Mouse (Mus musculus): ENCODE data around the gene Ubl7. TPM values are rescaled to one million over a fixed set of nuclear protein-coding genes. Genes with fewer than 3 reads are reported as not detected.

The Ubl7 gene
- polyA plus RNA-seq, 1 experiment: 88.3 TPM

GRCm38 (mm10) chr9:57969736-57970495 is 59.1 kb downstream of the Ubl7 start:
- 42% methylated on average over 11 of the region's 11 CpGs for WGBS
- Histone ChIP-seq H3K36me3 (ENCODE audit: control insufficient read depth, insufficient read depth, low read length) (no peaks in the 10 kb centered on the region), H3K27me3 (ENCODE audit: control insufficient read depth, insufficient read depth, low read length) (no peaks in the 10 kb centered on the region), H3K27ac (ENCODE audit: insufficient read depth, low read length) (0 out of 2 replicates have a peak overlapping the region, but pooled peaks have one; percentile 1), H3K4me3 (ENCODE audit: extremely low read depth, insufficient read depth, insufficient read length) (no peak overlapping the region), H3K4me1 (ENCODE audit: control insufficient read depth, insufficient read depth, insufficient read length) (peaks cover 68% of the 10 kb centered on the region)
- TF ChIP-seq CTCF (IDR thresholded peaks at IDR 0.05; ENCODE audit: extremely low read depth, insufficient read depth, insufficient read length, insufficient replicate concordance) (no peak), POLR2A (IDR thresholded peaks at IDR 0.05; ENCODE audit: low read depth, low read length) (no peak)
- no peak for DNase-seq (ENCODE audit: low read depth in 1 of 2, low spot score in 2 of 2)

GRCm38 (mm10) chr9:57971413-57971812 is 60.6 kb downstream of the Ubl7 start:
- Histone ChIP-seq H3K27me3 (ENCODE audit: control insufficient read depth, insufficient read depth, low read length) (no peaks in the 10 kb centered on the region), H3K4me3 (ENCODE audit: extremely low read depth, insufficient read depth, insufficient read length) (no peak overlapping the region), H3K27ac (ENCODE audit: insufficient read depth, low read length) (no peak overlapping the region), H3K36me3 (ENCODE audit: control insufficient read depth, insufficient read depth, low read length) (no peaks in the 10 kb centered on the region), H3K4me1 (ENCODE audit: control insufficient read depth, insufficient read depth, insufficient read length) (peaks cover 65% of the 10 kb centered on the region)
- 38% methylated on average over 5 of the region's 5 CpGs for WGBS
- DNase-seq (ENCODE audit: low read depth in 1 of 2, low spot score in 2 of 2): no peak
- TF ChIP-seq POLR2A (IDR thresholded peaks at IDR 0.05; ENCODE audit: low read depth, low read length): no peak
- TF ChIP-seq CTCF (IDR thresholded peaks at IDR 0.05; ENCODE audit: extremely low read depth, insufficient read depth, insufficient read length, insufficient replicate concordance): no peak

GRCm38 (mm10) chr9:57972141-57972591 is 61.4 kb downstream of the Ubl7 start:
- Histone ChIP-seq H3K27me3 (ENCODE audit: control insufficient read depth, insufficient read depth, low read length) (no peaks in the 10 kb centered on the region), H3K27ac (ENCODE audit: insufficient read depth, low read length) (no peak overlapping the region), H3K4me1 (ENCODE audit: control insufficient read depth, insufficient read depth, insufficient read length) (peaks cover 62% of the 10 kb centered on the region), H3K36me3 (ENCODE audit: control insufficient read depth, insufficient read depth, low read length) (no peaks in the 10 kb centered on the region), H3K4me3 (ENCODE audit: extremely low read depth, insufficient read depth, insufficient read length) (no peak overlapping the region)
- WGBS: 11% methylated on average over 9 of the region's 9 CpGs
- TF ChIP-seq CTCF (IDR thresholded peaks at IDR 0.05; ENCODE audit: extremely low read depth, insufficient read depth, insufficient read length, insufficient replicate concordance) (no peak), POLR2A (IDR thresholded peaks at IDR 0.05; ENCODE audit: low read depth, low read length) (no peak)
- DNase-seq (ENCODE audit: low read depth in 1 of 2, low spot score in 2 of 2): peak in 1 of 2 experiments; percentile 49

GRCm38 (mm10) chr9:57972776-57973439 is 62.1 kb downstream of the Ubl7 start:
- 39% methylated on average over 9 of the region's 9 CpGs for WGBS
- Histone ChIP-seq H3K36me3 (ENCODE audit: control insufficient read depth, insufficient read depth, low read length) (no peaks in the 10 kb centered on the region), H3K4me1 (ENCODE audit: control insufficient read depth, insufficient read depth, insufficient read length) (peaks cover 55% of the 10 kb centered on the region; the same call in 1 of the 2 replicates), H3K4me3 (ENCODE audit: extremely low read depth, insufficient read depth, insufficient read length) (no peak overlapping the region), H3K27me3 (ENCODE audit: control insufficient read depth, insufficient read depth, low read length) (no peaks in the 10 kb centered on the region), H3K27ac (ENCODE audit: insufficient read depth, low read length) (no peak overlapping the region)
- TF ChIP-seq POLR2A (IDR thresholded peaks at IDR 0.05; ENCODE audit: low read depth, low read length) (no peak), CTCF (IDR thresholded peaks at IDR 0.05; ENCODE audit: extremely low read depth, insufficient read depth, insufficient read length, insufficient replicate concordance) (no peak)
- DNase-seq (ENCODE audit: low read depth in 1 of 2, low spot score in 2 of 2): no peak

GRCm38 (mm10) chr9:57973440-57974066 is 62.8 kb downstream of the Ubl7 start:
- Histone ChIP-seq H3K4me1 (ENCODE audit: control insufficient read depth, insufficient read depth, insufficient read length) (peaks cover 54% of the 10 kb centered on the region; the same call in 1 of the 2 replicates), H3K27me3 (ENCODE audit: control insufficient read depth, insufficient read depth, low read length) (no peaks in the 10 kb centered on the region), H3K27ac (ENCODE audit: insufficient read depth, low read length) (no peak overlapping the region), H3K36me3 (ENCODE audit: control insufficient read depth, insufficient read depth, low read length) (no peaks in the 10 kb centered on the region), H3K4me3 (ENCODE audit: extremely low read depth, insufficient read depth, insufficient read length) (no peak overlapping the region)
- no peak for DNase-seq (ENCODE audit: low read depth in 1 of 2, low spot score in 2 of 2)
- WGBS: 52% methylated on average over 6 of the region's 6 CpGs
- no peak for TF ChIP-seq CTCF (IDR thresholded peaks at IDR 0.05; ENCODE audit: extremely low read depth, insufficient read depth, insufficient read length, insufficient replicate concordance)
- no peak for TF ChIP-seq POLR2A (IDR thresholded peaks at IDR 0.05; ENCODE audit: low read depth, low read length)

- 47% methylated on average over 5 of the region's 5 CpGs for WGBS
- Histone ChIP-seq H3K4me1 (ENCODE audit: control insufficient read depth, insufficient read depth, insufficient read length) (peaks cover 54% of the 10 kb centered on the region; the same call in 1 of the 2 replicates), H3K4me3 (ENCODE audit: extremely low read depth, insufficient read depth, insufficient read length) (no peak overlapping the region), H3K27ac (ENCODE audit: insufficient read depth, low read length) (no peak overlapping the region; the same call in 1 of the 2 replicates), H3K27me3 (ENCODE audit: control insufficient read depth, insufficient read depth, low read length) (no peaks in the 10 kb centered on the region), H3K36me3 (ENCODE audit: control insufficient read depth, insufficient read depth, low read length) (no peaks in the 10 kb centered on the region)
- no peak for DNase-seq (ENCODE audit: low read depth in 1 of 2, low spot score in 2 of 2)
- TF ChIP-seq CTCF (IDR thresholded peaks at IDR 0.05; ENCODE audit: extremely low read depth, insufficient read depth, insufficient read length, insufficient replicate concordance): no peak
- TF ChIP-seq POLR2A (IDR thresholded peaks at IDR 0.05; ENCODE audit: low read depth, low read length): no peak
Measured at GRCm38 (mm10) chr9:57974221-57974620, 63.4 kb downstream of the Ubl7 start.
